Mouse (Mus musculus) midbrain, embryonic 14.5 days (tissue): ENCODE measurements around the gene Gm9970. TPM values are rescaled to one million over a fixed set of nuclear protein-coding genes. Genes with fewer than 3 reads are reported as not detected.
A peak's percentile ranks its signal among the peaks of the same experiment; 100 is the strongest.
"Not testable (repeated sequence)": the region's sequence is repeated elsewhere in the genome, so short reads cannot be mapped to it uniquely, and the experiment has no call there.

ENCODE experiments used
- ATAC-seq: fragments of 200-750 bp; cut with Nextera tagmentation; 2 replicates; pipeline ENCODE4 v1.8.0; 2017; ENCODE audit warnings: moderate number of reproducible peaks, moderate library complexity; ENCODE audit not compliant: low FRiP score, low TSS enrichment
- DNase-seq: peaks from one replicate; pipeline ENCODE4 v3.0.0-alpha.2; 2015
- H3K27ac ChIP-seq: fragments of 300-500 bp; sonication (generic); replicated peaks from 2 replicates; pipeline ENCODE4 v1.5.1; 2014; ENCODE audit warnings: mild to moderate bottlenecking, low read depth, low read length, moderate library complexity
- H3K27me3 ChIP-seq: fragments of 300-500 bp; sonication (generic); 2 replicates; pipeline ENCODE4 v1.6.1; 2014; ENCODE audit warnings: low read length, control low read depth, mixed read lengths; ENCODE audit not compliant: control insufficient read depth, insufficient read depth
- H3K36me3 ChIP-seq: fragments of 300-500 bp; sonication (generic); 2 replicates; pipeline ENCODE4 v1.6.1; 2014; ENCODE audit warnings: low read length, control low read depth; ENCODE audit not compliant: control insufficient read depth, insufficient read depth
- H3K4me1 ChIP-seq: fragments of 300-500 bp; sonication (generic); 2 replicates; pipeline ENCODE4 v1.6.1; 2014; ENCODE audit warnings: mild to moderate bottlenecking, antibody characterized with exemption, low read length, control low read depth; ENCODE audit not compliant: control insufficient read depth, insufficient read depth
- H3K4me2 ChIP-seq: fragments of 300-500 bp; sonication (generic); 2 replicates; pipeline ENCODE4 v1.6.1; 2014; ENCODE audit warnings: mild to moderate bottlenecking, low read length, moderate library complexity
- H3K4me3 ChIP-seq: fragments of 300-500 bp; sonication (generic); replicated peaks from 2 replicates; pipeline ENCODE4 v1.5.1; 2014; ENCODE audit warnings: low read depth, low read length
- H3K9ac ChIP-seq: fragments of 300-500 bp; sonication (generic); replicated peaks from 2 replicates; pipeline ENCODE4 v1.6.1; 2014; ENCODE audit warnings: mild to moderate bottlenecking, low read length, moderate library complexity
- H3K9me3 ChIP-seq: fragments of 300-500 bp; sonication (generic); 2 replicates; pipeline ENCODE4 v1.6.1; 2016; ENCODE audit warnings: low read length, control low read depth, mixed read lengths; ENCODE audit not compliant: control insufficient read depth
- WGBS: fragments of 180-500 bp; shearing (Covaris S2); extraction: QIAGEN DNeasy Blood & Tissue Kit; methylation state at CpG from one replicate; pipeline ENCODE4 v1.1.7; 2014; 5-methylcytosine and 5-hydroxymethylcytosine counted together
- polyA plus RNA-seq: library from polyadenylated mRNA; unstranded; fragments of >200 nt; fragmentation: Nextera tagmentation; extraction: Ambion mirVana; gene quantifications from 2 replicates; pipeline ENCODE4 v1.2.1, GENCODE M21; 2014

The Gm9970 gene
- polyA plus RNA-seq, 1 experiment from 2014 or later: 0.72 TPM

- Histone ChIP-seq H3K4me2 (peak overlapping the region; percentile 61), H3K9ac (peak overlapping the region; percentile 77), H3K27ac (peak overlapping the region; percentile 93), H3K9me3 (no peaks in the 10 kb centered on the region), H3K4me3 (peak overlapping the region; percentile 63), H3K27me3 (no peaks in the 10 kb centered on the region), H3K4me1 (no peaks in the 10 kb centered on the region; the same call in 1 of the 2 replicates), H3K36me3 (no peaks in the 10 kb centered on the region)
- no peak for DNase-seq
- 3% methylated on average over 11 of the region's 11 CpGs for WGBS
- ATAC-seq: no peak
Measured at GRCm38 (mm10) chr5:31219474-31219873, 21.6 kb downstream of the Gm9970 start.

GRCm38 (mm10) chr5:31219070-31219469, 22.0 kb downstream of the Gm9970 start:
- no peak for ATAC-seq
- no peaks in the 10 kb centered on the region for H3K36me3 ChIP-seq
- DNase-seq: peak; percentile 71
- H3K27me3 ChIP-seq: no peaks in the 10 kb centered on the region
- H3K9me3 ChIP-seq: no peaks in the 10 kb centered on the region
- 4% methylated on average over 2 of the region's 2 CpGs for WGBS
- no peak overlapping the region for H3K27ac ChIP-seq
- H3K9ac ChIP-seq: no peak overlapping the region
- peak overlapping the region; percentile 61 for H3K4me2 ChIP-seq
- H3K4me1 ChIP-seq: no peaks in the 10 kb centered on the region; the same call in 1 of the 2 replicates
- H3K4me3 ChIP-seq: peak overlapping the region; percentile 63

- no peak for ATAC-seq
- no peak for DNase-seq
- Histone ChIP-seq H3K36me3 (no peaks in the 10 kb centered on the region), H3K4me2 (peak overlapping the region; percentile 61; the same call in 1 of the 2 replicates), H3K27me3 (no peaks in the 10 kb centered on the region), H3K9ac (no peak overlapping the region), H3K9me3 (no peaks in the 10 kb centered on the region), H3K27ac (no peak overlapping the region), H3K4me1 (no peaks in the 10 kb centered on the region; the same call in 1 of the 2 replicates), H3K4me3 (no peak overlapping the region)
- 74% methylated on average over 7 of the region's 7 CpGs for WGBS
Measured at GRCm38 (mm10) chr5:31218294-31218693, 22.7 kb downstream of the Gm9970 start.

- 88% methylated on average over 6 of the region's 6 CpGs for WGBS
- not testable (repeated sequence) for H3K9me3 ChIP-seq, ATAC-seq, H3K27ac ChIP-seq, H3K4me3 ChIP-seq, H3K27me3 ChIP-seq, H3K4me1 ChIP-seq, H3K4me2 ChIP-seq, H3K36me3 ChIP-seq, DNase-seq, H3K9ac ChIP-seq
Measured at GRCm38 (mm10) chr5:31216554-31216953, 24.5 kb downstream of the Gm9970 start.

- DNase-seq: no peak
- no peaks in the 10 kb centered on the region for H3K27me3 ChIP-seq
- peaks cover 10% of the 10 kb centered on the region; the same call in 1 of the 2 replicates for H3K4me1 ChIP-seq
- no peak for ATAC-seq
- H3K9me3 ChIP-seq: peaks cover 5% of the 10 kb centered on the region
- H3K4me3 ChIP-seq: no peak overlapping the region
- no peak overlapping the region for H3K9ac ChIP-seq
- no peak overlapping the region for H3K27ac ChIP-seq
- peaks cover 66% of the 10 kb centered on the region for H3K36me3 ChIP-seq
- no peak overlapping the region for H3K4me2 ChIP-seq
- 92% methylated on average over 6 of the region's 6 CpGs for WGBS
Measured at GRCm38 (mm10) chr5:31204421-31204820, 36.6 kb downstream of the Gm9970 start.

GRCm38 (mm10) chr5:31203866-31204265, 37.2 kb downstream of the Gm9970 start:
- Histone ChIP-seq H3K27ac (no peak overlapping the region), H3K36me3 (peaks cover 71% of the 10 kb centered on the region), H3K4me2 (no peak overlapping the region), H3K4me3 (no peak overlapping the region), H3K9me3 (peaks cover 5% of the 10 kb centered on the region), H3K4me1 (peaks cover 10% of the 10 kb centered on the region; the same call in 1 of the 2 replicates), H3K9ac (no peak overlapping the region), H3K27me3 (no peaks in the 10 kb centered on the region)
- no peak for DNase-seq
- ATAC-seq: no peak
- 94% methylated on average over 2 of the region's 2 CpGs for WGBS

- Histone ChIP-seq H3K27me3 (no peaks in the 10 kb centered on the region), H3K4me2 (peak overlapping the region; percentile 64), H3K36me3 (peaks cover 78% of the 10 kb centered on the region), H3K9ac (no peak overlapping the region), H3K4me3 (peak overlapping the region; percentile 80), H3K27ac (peak overlapping the region; percentile 82), H3K4me1 (peaks cover 10% of the 10 kb centered on the region; the same call in 1 of the 2 replicates), H3K9me3 (peaks cover 5% of the 10 kb centered on the region)
- ATAC-seq (no peak), DNase-seq (no peak)
- 87% methylated on average over 7 of the region's 7 CpGs for WGBS
Measured at GRCm38 (mm10) chr5:31202933-31203332, 38.1 kb downstream of the Gm9970 start.

GRCm38 (mm10) chr5:31201742-31202590, 39.1 kb downstream of the Gm9970 start, which contains the start of gene Zfp513:
Gene Zfp513 (minus strand): TSS chr5:31202303.
- H3K4me2 ChIP-seq: peak within 1 kb of the TSS; percentile 65
- no peaks in the 10 kb centered on the region for H3K27me3 ChIP-seq
- H3K9me3 ChIP-seq: peaks cover 5% of the 10 kb centered on the region
- DNase-seq: peak; percentile 98
- peak; percentile 97 for ATAC-seq
- H3K36me3 ChIP-seq: peaks cover 79% of the 10 kb centered on the region
- under 1% methylated on average over 51 of the region's 53 CpGs for WGBS
- peak within 1 kb of the TSS; percentile 82 for H3K27ac ChIP-seq
- H3K4me3 ChIP-seq: peak within 1 kb of the TSS; percentile 80
- peaks cover 10% of the 10 kb centered on the region; the same call in 1 of the 2 replicates for H3K4me1 ChIP-seq
- H3K9ac ChIP-seq: peak within 1 kb of the TSS; percentile 78
